ENCODE assay signal across 11 mouse cellular contexts in genomic region chr6:70785852-70786251, GRCm38 (mm10). TPM values are rescaled to one million over a fixed set of nuclear protein-coding genes. Genes with fewer than 3 reads are reported as not detected.
DNase-seq lines count a peak whose midpoint lies in the region; ATAC-seq and TF ChIP-seq lines count a peak whose summit lies in the region.
"Had no signal": no experiment of that assay in that cellular context is flagged by ENCODE, and none has a peak within 500 bp of the region (broad histone marks: within the 10 kb centered on the region; RNA-seq: fewer than 3 reads in every experiment).

No protein-coding gene starts in this region.

- ATAC-seq in kidney, postnatal 0 days (replicated peaks; ENCODE audit: low FRiP score, low read depth) = peak; percentile 61
- peak; percentile 47; the same call in 1 of the 2 replicates for ATAC-seq in neural tube, embryonic 14.5 days (ENCODE audit: low read depth)

- H3K9ac ChIP-seq in kidney, postnatal 0 days (ENCODE audit: low read depth, low read length) = no peak overlapping the region
- no peak overlapping the region for H3K9ac ChIP-seq in neural tube, embryonic 14.5 days (replicated peaks; ENCODE audit: low read depth, low read length)
- H3K9ac ChIP-seq: embryonic facial prominence, embryonic 12.5 days; limb, embryonic 12.5 days had no signal

- H3K4me2 ChIP-seq in kidney, postnatal 0 days (ENCODE audit: low read length) = no peak overlapping the region
- H3K4me2 ChIP-seq in neural tube, embryonic 14.5 days (ENCODE audit: low read depth, low read length) = no peak overlapping the region
- H3K4me2 ChIP-seq: embryonic facial prominence, embryonic 12.5 days; limb, embryonic 12.5 days had no signal

- H3K9me3 ChIP-seq in kidney, postnatal 0 days (replicated peaks; ENCODE audit: low read length) = no peaks in the 10 kb centered on the region
- H3K9me3 ChIP-seq in neural tube, embryonic 14.5 days (ENCODE audit: control insufficient read depth, low read length) = no peaks in the 10 kb centered on the region
- H3K9me3 ChIP-seq: embryonic facial prominence, embryonic 12.5 days; limb, embryonic 12.5 days had no signal

- TF ChIP-seq POLR2A in cerebellum, adult 2 months (IDR thresholded peaks at IDR 0.05; ENCODE audit: borderline replicate concordance, insufficient read depth, low read length) = no peak

- no peaks in the 10 kb centered on the region for H3K27me3 ChIP-seq in kidney, postnatal 0 days (ENCODE audit: insufficient read depth, low read length)
- H3K27me3 ChIP-seq in neural tube, embryonic 14.5 days (ENCODE audit: control insufficient read depth, insufficient read depth, low read length) = no peaks in the 10 kb centered on the region
- H3K27me3 ChIP-seq in cerebellum, adult 2 months (ENCODE audit: control insufficient read depth, insufficient read depth, low read length) = no peaks in the 10 kb centered on the region
- H3K27me3 ChIP-seq: embryonic facial prominence, embryonic 12.5 days; limb, embryonic 12.5 days had no signal

- H3K36me3 ChIP-seq in kidney, postnatal 0 days (ENCODE audit: insufficient read depth, low read length) = no peaks in the 10 kb centered on the region
- H3K36me3 ChIP-seq in neural tube, embryonic 14.5 days (ENCODE audit: control insufficient read depth, insufficient read depth, low read length) = no peaks in the 10 kb centered on the region; the same call in 1 of the 2 replicates

- peaks cover 15% of the 10 kb centered on the region for H3K4me1 ChIP-seq in kidney, postnatal 0 days (replicated peaks; ENCODE audit: insufficient read depth, low read length)
- peaks cover 9% of the 10 kb centered on the region for H3K4me1 ChIP-seq in neural tube, embryonic 14.5 days (ENCODE audit: control insufficient read depth, insufficient read depth, low read length)
- peaks cover 3% of the 10 kb centered on the region for H3K4me1 ChIP-seq in cerebellum, adult 2 months (ENCODE audit: control insufficient read depth, insufficient read depth, low read length)

- no peak for TF ChIP-seq CTCF in kidney, postnatal 0 days (IDR thresholded peaks at IDR 0.05; ENCODE audit: low read depth)
- TF ChIP-seq CTCF in cerebellum, adult 2 months (IDR thresholded peaks at IDR 0.05; ENCODE audit: borderline replicate concordance, insufficient read depth, low read depth, low read length) = no peak

- H3K27ac ChIP-seq in kidney, postnatal 0 days = no peak overlapping the region
- no peak overlapping the region for H3K27ac ChIP-seq in neural tube, embryonic 14.5 days (ENCODE audit: low read depth, low read length)
- no peak overlapping the region for H3K27ac ChIP-seq in cerebellum, adult 2 months (ENCODE audit: insufficient read depth, low read length)
- H3K27ac ChIP-seq: embryonic facial prominence, embryonic 12.5 days; limb, embryonic 12.5 days had no signal

- no peak overlapping the region for H3K4me3 ChIP-seq in kidney, postnatal 0 days (replicated peaks; ENCODE audit: low read depth, low read length)
- H3K4me3 ChIP-seq in neural tube, embryonic 14.5 days (ENCODE audit: low read depth, low read length) = no peak overlapping the region
- H3K4me3 ChIP-seq in cerebellum, adult 2 months (replicated peaks; ENCODE audit: insufficient read depth, low read depth, low read length) = no peak overlapping the region
- H3K4me3 ChIP-seq: embryonic facial prominence, embryonic 12.5 days; limb, embryonic 12.5 days had no signal

- 40% methylated on average over 3 of the region's 3 CpGs for WGBS in kidney, postnatal 0 days
- 45% methylated on average over 3 of the region's 3 CpGs for WGBS in neural tube, embryonic 14.5 days
- 44% methylated on average over 3 of the region's 3 CpGs for WGBS in cerebellum, adult 2 months

- no peak for DNase-seq in kidney, postnatal 0 days (ENCODE audit: low spot score)
- DNase-seq in kidney, postnatal 25 days = no peak
- peak; percentile 19 for DNase-seq in embryo, embryonic 11 days
- peak; percentile 70 for DNase-seq in gastrocnemius, postnatal 25 days
- no peak for DNase-seq in ovary, postnatal 36 days (ENCODE audit: low spot score)
- no peak for DNase-seq in cerebellum, adult 2 months
- DNase-seq: kidney, postnatal 10 days; lung, adult 18-20 months had no signal

RNA-seq across cellular contexts. Expression of gene Rpia, which starts 6.2 kb away (rescaled TPM):
- polyA plus RNA-seq in kidney, postnatal 0 days (2015; fragmentation: Nextera tagmentation; extraction: Ambion mirVana) = 2.4 and 2.6 TPM in 2 replicates
- 10 to 100 TPM; 12.5 to 13.6 TPM for total RNA-seq in gastrocnemius, postnatal 25 days (2021)
- polyA plus RNA-seq in neural tube, embryonic 14.5 days (2014; fragmentation: Nextera tagmentation; extraction: Ambion mirVana) = 3.2 and 4.5 TPM in 2 replicates
- polyA plus RNA-seq in cerebellum, adult 2 months (2012; rRNA removed) = 17.7 and 18.4 TPM in 2 replicates

RNA-seq across cellular contexts. Expression of gene Eif2ak3, which starts 58.5 kb away (rescaled TPM):
- 12.2 and 12.5 TPM in 2 replicates for polyA plus RNA-seq in kidney, postnatal 0 days (2015; fragmentation: Nextera tagmentation; extraction: Ambion mirVana)
- total RNA-seq in gastrocnemius, postnatal 25 days (2021) = 1 to 10 TPM; 4.9 to 5.9 TPM
- 12.4 and 15.7 TPM in 2 replicates for polyA plus RNA-seq in neural tube, embryonic 14.5 days (2014; fragmentation: Nextera tagmentation; extraction: Ambion mirVana)
- 24.0 and 26.7 TPM in 2 replicates for polyA plus RNA-seq in cerebellum, adult 2 months (2012; rRNA removed)

Comparison
In these comparisons a context has a peak if more than half of its experiments do, and no peak if none do; other contexts are left out.
1. DNase-seq: peak in embryo, embryonic 11 days (single experiment) and gastrocnemius, postnatal 25 days (single experiment); none in kidney, postnatal 0 days (single experiment), kidney, postnatal 25 days (0 of 2), ovary, postnatal 36 days (single experiment) and cerebellum, adult 2 months (0 of 2).